13 mouse cellular contexts compared by ENCODE assay signal in genomic region chr11:50215633-50216032, GRCm38 (mm10). TPM values are rescaled to one million over a fixed set of nuclear protein-coding genes. Genes with fewer than 3 reads are reported as not detected.
DNase-seq lines count a peak whose midpoint lies in the region; ATAC-seq and TF ChIP-seq lines count a peak whose summit lies in the region.
"Had no signal": no experiment of that assay in that cellular context is flagged by ENCODE, and none has a peak within 500 bp of the region (broad histone marks: within the 10 kb centered on the region; RNA-seq: fewer than 3 reads in every experiment).

No protein-coding gene starts in this region.

- H3K9ac ChIP-seq in heart, embryonic 11.5 days (ENCODE audit: low read depth, low read length) = no peak overlapping the region
- H3K9ac ChIP-seq in hindbrain, embryonic 14.5 days = no peak overlapping the region
- no peak overlapping the region for H3K9ac ChIP-seq in liver, embryonic 14.5 days (replicated peaks)

- no peaks in the 10 kb centered on the region for H3K36me3 ChIP-seq in heart, embryonic 11.5 days (ENCODE audit: control insufficient read depth, insufficient read depth, low read length)
- 0 out of 2 replicates have a peak, but pooled peaks cover 3% of the 10 kb centered on the region for H3K36me3 ChIP-seq in hindbrain, embryonic 14.5 days (replicated peaks; ENCODE audit: control insufficient read depth, insufficient read depth)
- no peaks in the 10 kb centered on the region for H3K36me3 ChIP-seq in liver, embryonic 14.5 days (replicated peaks; ENCODE audit: control insufficient read depth, insufficient read depth, low read depth)

- no peak for DNase-seq in heart, postnatal 10 days
- no peak for DNase-seq in left cerebral cortex, adult 2 months (ENCODE audit: extremely low spot score in 1 of 2, low spot score in 2 of 2)
- DNase-seq in left cerebral cortex, postnatal 36 days (ENCODE audit: low spot score in 2 of 2) = no peak
- DNase-seq in hindbrain, embryonic 14.5 days (ENCODE audit: low spot score) = no peak
- no peak for DNase-seq in liver, embryonic 14.5 days (ENCODE audit: low read depth in 3 of 3, low spot score in 3 of 3)
- DNase-seq in lung, adult 18-20 months = no peak
- DNase-seq: layer of hippocampus, postnatal 36 days; right cerebral cortex, postnatal 4 days; thymus, adult 18-20 months had no signal

- no peaks in the 10 kb centered on the region for H3K9me3 ChIP-seq in heart, embryonic 11.5 days (replicated peaks; ENCODE audit: control insufficient read depth, low read length)
- H3K9me3 ChIP-seq in hindbrain, embryonic 14.5 days (ENCODE audit: control insufficient read depth, low read length) = no peaks in the 10 kb centered on the region
- H3K9me3 ChIP-seq in liver, embryonic 14.5 days (ENCODE audit: control insufficient read depth, low read length) = no peaks in the 10 kb centered on the region

- H3K4me1 ChIP-seq in heart, embryonic 11.5 days (ENCODE audit: control insufficient read depth, insufficient read depth, low read length) = peaks cover 31% of the 10 kb centered on the region
- peaks cover 14% of the 10 kb centered on the region; the same call in 1 of the 2 replicates for H3K4me1 ChIP-seq in hindbrain, embryonic 14.5 days (replicated peaks; ENCODE audit: control insufficient read depth, insufficient read depth, low read length)
- H3K4me1 ChIP-seq in liver, embryonic 14.5 days (replicated peaks; ENCODE audit: control insufficient read depth in 2 of 2, insufficient read depth in 2 of 2, low read length in 1 of 2) = peaks cover 35 to 55% of the 10 kb centered on the region in 2 experiments

- H3K4me2 ChIP-seq in heart, embryonic 11.5 days = peak overlapping the region; percentile 49
- H3K4me2 ChIP-seq in hindbrain, embryonic 14.5 days (replicated peaks) = peak overlapping the region; percentile 9; the same call in 1 of the 2 replicates
- H3K4me2 ChIP-seq in liver, embryonic 14.5 days (ENCODE audit: low read depth) = peak overlapping the region; percentile 4; the same call in 1 of the 2 replicates

- intact Hi-C loops in heart, postnatal 10 days (cut with DNase I) = no loop called here
- intact Hi-C loops in left cerebral cortex, adult 2 months (cut with DNase I) = no loop called here
- intact Hi-C loops in left cerebral cortex, postnatal 36 days (cut with DNase I) = no loop called here

- TF ChIP-seq EP300 in liver, embryonic 14.5 days (IDR thresholded peaks at IDR 0.05; ENCODE audit: low read depth) = no peak

- no peak overlapping the region for H3K27ac ChIP-seq in heart, embryonic 11.5 days (ENCODE audit: low read depth, low read length)
- peak overlapping the region; percentile 7; the same call in 1 of the 2 replicates for H3K27ac ChIP-seq in left cerebral cortex, adult 2 months
- no peak overlapping the region for H3K27ac ChIP-seq in hindbrain, embryonic 14.5 days
- H3K27ac ChIP-seq in liver, embryonic 14.5 days = 0 out of 2 replicates have a peak overlapping the region, but pooled peaks have one; percentile 4

- H3K4me3 ChIP-seq in heart, embryonic 11.5 days (ENCODE audit: low read depth, low read length) = 0 out of 2 replicates have a peak overlapping the region, but pooled peaks have one; percentile 4
- H3K4me3 ChIP-seq in left cerebral cortex, adult 2 months = no peak overlapping the region
- H3K4me3 ChIP-seq in hindbrain, embryonic 14.5 days (replicated peaks; ENCODE audit: low read length) = no peak overlapping the region
- H3K4me3 ChIP-seq in liver, embryonic 14.5 days (ENCODE audit: insufficient read depth in 1 of 2, low read depth in 2 of 2, low read length in 2 of 2) = no peak overlapping the region

- no peaks in the 10 kb centered on the region for H3K27me3 ChIP-seq in heart, embryonic 11.5 days (ENCODE audit: control insufficient read depth, insufficient read depth, low read length)
- H3K27me3 ChIP-seq in hindbrain, embryonic 14.5 days (ENCODE audit: control insufficient read depth, insufficient read depth, low read length) = no peaks in the 10 kb centered on the region
- no peaks in the 10 kb centered on the region for H3K27me3 ChIP-seq in liver, embryonic 14.5 days (ENCODE audit: control insufficient read depth, insufficient read depth, low read length)
- H3K27me3 ChIP-seq: CH12.LX had no signal

- no peak; the same call in 1 of the 2 replicates for TF ChIP-seq CTCF in left cerebral cortex, adult 2 months (IDR thresholded peaks at IDR 0.05)
- TF ChIP-seq CTCF in liver, embryonic 14.5 days (IDR thresholded peaks at IDR 0.05; ENCODE audit: low read depth) = no peak

- ATAC-seq in heart, embryonic 11.5 days (replicated peaks; ENCODE audit: insufficient number of reproducible peaks, low FRiP score, low TSS enrichment) = no peak
- ATAC-seq in hindbrain, embryonic 14.5 days (ENCODE audit: low FRiP score) = no peak
- ATAC-seq in liver, embryonic 14.5 days (ENCODE audit: insufficient read depth) = no peak
- no peak for ATAC-seq in megakaryocyte progenitor cell, adult 5-6 weeks (replicated peaks; ENCODE audit: poor library complexity)
- ATAC-seq: inflammation-experienced regulatory T-cells, adult 6 months had no signal

- WGBS in heart, embryonic 11.5 days (ENCODE audit: insufficient replicate concordance) = 10% methylated on average over 9 of the region's 9 CpGs
- 31% methylated on average over 9 of the region's 9 CpGs for WGBS in hindbrain, embryonic 14.5 days
- 44% methylated on average over 9 of the region's 9 CpGs for whole genome bisulfite sequencing in liver, embryonic 14.5 days (ENCODE audit: insufficient replicate concordance)

RNA-seq across cellular contexts. Expression of gene Mgat4b, which starts 4.9 kb away (rescaled TPM):
- polyA plus RNA-seq in heart, embryonic 11.5 days (2014; fragmentation: Nextera tagmentation; extraction: Ambion mirVana) = 14.2 and 14.4 TPM in 2 replicates
- total RNA-seq in heart, postnatal 10 days (2021) = 100 to 1,000 TPM; 122 to 127 TPM
- total RNA-seq in left cerebral cortex, adult 2 months (2021) = 10 to 100 TPM; 63.1 to 67.0 TPM
- 10 to 100 TPM; 64.9 to 80.2 TPM for total RNA-seq in left cerebral cortex, postnatal 36 days (2021)
- polyA plus RNA-seq in hindbrain, embryonic 14.5 days (2014; fragmentation: Nextera tagmentation; extraction: Ambion mirVana) = 55.7 and 56.0 TPM in 2 replicates
- polyA plus RNA-seq in liver, embryonic 14.5 days (2012; rRNA removed) = 14.8 and 16.6 TPM in 2 replicates
- 5.7 and 9.5 TPM in 2 replicates for polyA plus RNA-seq in liver, embryonic 14.5 days (2014; fragmentation: Nextera tagmentation; extraction: Ambion mirVana)
- 17.4 and 18.9 TPM in 2 replicates for total RNA-seq in megakaryocyte progenitor cell, adult 5-6 weeks (2015)
- 10.8 and 16.2 TPM in 2 replicates for total RNA-seq in megakaryocyte progenitor cell, adult 5-6 weeks (2017)

RNA-seq across cellular contexts. Expression of gene Sqstm1, which starts 5.0 kb away (rescaled TPM):
- 159 and 197 TPM in 2 replicates for polyA plus RNA-seq in heart, embryonic 11.5 days (2014; fragmentation: Nextera tagmentation; extraction: Ambion mirVana)
- total RNA-seq in heart, postnatal 10 days (2021) = 100 to 1,000 TPM; 239 to 247 TPM
- total RNA-seq in left cerebral cortex, adult 2 months (2021) = 100 to 1,000 TPM; 474 to 490 TPM
- total RNA-seq in left cerebral cortex, postnatal 36 days (2021) = 100 to 1,000 TPM; 460 to 526 TPM
- 365 and 385 TPM in 2 replicates for polyA plus RNA-seq in hindbrain, embryonic 14.5 days (2014; fragmentation: Nextera tagmentation; extraction: Ambion mirVana)
- 36.8 and 43.7 TPM in 2 replicates for polyA plus RNA-seq in liver, embryonic 14.5 days (2012; rRNA removed)
- polyA plus RNA-seq in liver, embryonic 14.5 days (2014; fragmentation: Nextera tagmentation; extraction: Ambion mirVana) = 103 and 117 TPM in 2 replicates
- 42.7 and 49.3 TPM in 2 replicates for total RNA-seq in megakaryocyte progenitor cell, adult 5-6 weeks (2015)
- 207 and 220 TPM in 2 replicates for total RNA-seq in megakaryocyte progenitor cell, adult 5-6 weeks (2017)

RNA-seq across cellular contexts. Expression of gene Ltc4s, which starts 22.8 kb away (rescaled TPM):
- polyA plus RNA-seq in heart, embryonic 11.5 days (2014; fragmentation: Nextera tagmentation; extraction: Ambion mirVana) = 0.74 TPM in 1 of 2 replicates, not detected in the other
- 1 to 10 TPM; 5.0 to 5.9 TPM for total RNA-seq in heart, postnatal 10 days (2021)
- total RNA-seq in left cerebral cortex, adult 2 months (2021) = 1 to 10 TPM; 5.9 to 8.7 TPM
- total RNA-seq in left cerebral cortex, postnatal 36 days (2021) = 10 to 100 TPM in 1 of 2 experiments, 1 to 10 TPM in 1; 7.7 to 10.9 TPM
- polyA plus RNA-seq in hindbrain, embryonic 14.5 days (2014; fragmentation: Nextera tagmentation; extraction: Ambion mirVana) = 1.6 and 4.5 TPM in 2 replicates
- polyA plus RNA-seq in liver, embryonic 14.5 days (2012; rRNA removed) = 0.54 and 0.81 TPM in 2 replicates
- polyA plus RNA-seq in liver, embryonic 14.5 days (2014; fragmentation: Nextera tagmentation; extraction: Ambion mirVana) = 0.61 and 0.83 TPM in 2 replicates
- 0.74 and 1.1 TPM in 2 replicates for total RNA-seq in megakaryocyte progenitor cell, adult 5-6 weeks (2015)
- total RNA-seq in megakaryocyte progenitor cell, adult 5-6 weeks (2017) = 1.4 TPM in 1 of 2 replicates, not detected in the other
- polyA plus RNA-seq: inflammation-experienced regulatory T-cells, adult 6 months had no signal

RNA-seq across cellular contexts. Expression of gene Mrnip, which starts 41.4 kb away (rescaled TPM):
- polyA plus RNA-seq in heart, embryonic 11.5 days (2014; fragmentation: Nextera tagmentation; extraction: Ambion mirVana) = 15.3 and 17.6 TPM in 2 replicates
- total RNA-seq in heart, postnatal 10 days (2021) = 1 to 10 TPM; 6.0 TPM
- 10 to 100 TPM; 13.3 to 14.2 TPM for total RNA-seq in left cerebral cortex, adult 2 months (2021)
- 10 to 100 TPM; 15.4 to 15.7 TPM for total RNA-seq in left cerebral cortex, postnatal 36 days (2021)
- polyA plus RNA-seq in hindbrain, embryonic 14.5 days (2014; fragmentation: Nextera tagmentation; extraction: Ambion mirVana) = 34.4 and 37.7 TPM in 2 replicates
- 7.4 and 7.6 TPM in 2 replicates for polyA plus RNA-seq in liver, embryonic 14.5 days (2012; rRNA removed)
- polyA plus RNA-seq in liver, embryonic 14.5 days (2014; fragmentation: Nextera tagmentation; extraction: Ambion mirVana) = 8.5 and 9.3 TPM in 2 replicates
- total RNA-seq in megakaryocyte progenitor cell, adult 5-6 weeks (2015) = 18.8 and 20.0 TPM in 2 replicates
- 14.6 and 16.5 TPM in 2 replicates for total RNA-seq in megakaryocyte progenitor cell, adult 5-6 weeks (2017)

Comparison
In these comparisons a context has a peak if more than half of its experiments do, and no peak if none do; other contexts are left out.
1. H3K27ac ChIP-seq: peak in left cerebral cortex, adult 2 months (single experiment) and liver, embryonic 14.5 days (single experiment); none in heart, embryonic 11.5 days (single experiment) and hindbrain, embryonic 14.5 days (single experiment).
2. Peak in every context shown above with its lines, with median percentiles within 50 percentile points of each other: H3K4me2 ChIP-seq.